Mouse (Mus musculus) frontal cortex, postnatal 14 days (tissue): ENCODE data around the gene Arl14.
"Not testable (repeated sequence)": the region's sequence is repeated elsewhere in the genome, so short reads cannot be mapped to it uniquely, and the experiment has no call there.

Source experiments
- DNase-seq, 2 experiments: peaks; one replicate each; pipeline ENCODE4 v3.0.0; 2022; ENCODE audit warnings: low spot score in 2 of 2

Arl14 gene

DNA sequence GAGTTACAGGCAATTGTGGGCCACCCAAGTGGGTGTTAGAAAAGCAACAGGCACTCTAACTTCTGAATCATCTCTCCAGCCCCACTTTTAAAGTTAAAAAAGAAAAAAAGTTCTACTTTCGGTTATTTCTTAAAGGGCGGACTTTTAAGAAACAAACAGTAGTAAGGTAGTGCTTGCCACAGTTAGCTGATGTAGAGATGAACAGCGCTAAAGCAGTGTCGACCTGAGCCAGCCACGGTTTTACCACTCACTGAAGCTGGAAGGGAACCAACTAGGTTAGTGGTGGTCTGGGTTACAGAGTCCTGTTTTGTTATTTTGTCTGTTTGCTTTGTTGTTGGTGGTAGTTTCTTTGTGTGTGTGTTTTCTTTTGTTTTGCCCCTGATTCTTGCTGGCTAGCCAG is 8.8 kb upstream of the Arl14 start:
- no peak for DNase-seq

DNA sequence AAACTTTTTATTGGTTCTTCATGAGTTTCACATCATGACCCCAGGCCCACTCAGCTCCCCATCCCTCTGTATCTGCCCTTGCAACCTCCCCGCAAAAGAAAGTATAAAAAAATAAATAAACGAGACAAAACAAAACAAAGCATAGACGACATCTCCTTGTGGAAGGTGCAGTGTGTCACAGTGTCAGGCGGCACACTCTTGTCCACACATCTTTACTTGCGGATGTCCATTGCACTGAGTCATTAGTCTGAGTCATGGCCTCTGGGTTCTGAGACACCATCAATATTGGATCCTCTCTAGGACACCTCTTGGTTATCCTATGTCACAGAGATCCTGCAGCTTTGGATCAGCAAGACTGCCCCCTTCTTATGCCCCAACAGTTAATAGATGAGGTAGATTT is 7.7 kb upstream of the Arl14 start:
- no peak for DNase-seq

DNA sequence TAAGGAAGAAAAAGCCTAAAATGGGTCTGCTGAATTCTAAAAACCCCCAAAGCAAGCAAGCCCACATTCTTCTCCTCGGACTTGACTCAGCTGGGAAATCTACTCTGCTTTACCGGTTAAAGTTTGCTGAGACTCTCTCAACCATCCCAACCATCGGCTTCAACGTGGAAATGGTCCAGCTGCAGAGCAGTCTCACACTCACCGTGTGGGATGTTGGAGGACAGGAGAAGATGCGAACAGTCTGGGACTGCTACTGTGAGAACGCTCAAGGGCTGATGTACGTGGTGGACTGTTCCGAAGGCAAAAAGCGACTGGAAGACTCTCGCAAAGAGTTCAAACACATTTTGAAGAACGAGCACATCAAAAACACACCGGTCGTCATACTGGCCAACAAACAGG is 282 bp downstream of the Arl14 start:
- DNase-seq = no peak

DNA sequence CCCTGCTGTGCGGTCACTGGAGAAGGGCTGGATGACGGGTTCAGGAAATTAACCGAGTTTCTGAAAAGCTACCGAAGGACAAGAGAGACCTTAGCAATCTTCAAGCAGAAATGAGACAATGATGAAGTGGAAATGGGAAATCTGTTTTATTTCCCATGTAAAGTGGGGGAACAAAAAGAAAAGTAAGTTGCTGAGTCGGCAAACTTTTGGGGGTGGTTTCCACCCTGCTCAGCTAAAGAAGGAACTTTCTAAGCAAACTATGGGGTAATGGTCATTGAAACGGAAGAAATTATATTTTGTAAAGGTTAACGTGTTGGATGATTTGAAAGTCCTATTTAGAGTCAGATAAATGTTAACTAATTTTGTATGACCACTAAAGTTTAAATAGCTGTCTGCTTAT is 768 bp downstream of the Arl14 start:
- DNase-seq = no peak

DNA sequence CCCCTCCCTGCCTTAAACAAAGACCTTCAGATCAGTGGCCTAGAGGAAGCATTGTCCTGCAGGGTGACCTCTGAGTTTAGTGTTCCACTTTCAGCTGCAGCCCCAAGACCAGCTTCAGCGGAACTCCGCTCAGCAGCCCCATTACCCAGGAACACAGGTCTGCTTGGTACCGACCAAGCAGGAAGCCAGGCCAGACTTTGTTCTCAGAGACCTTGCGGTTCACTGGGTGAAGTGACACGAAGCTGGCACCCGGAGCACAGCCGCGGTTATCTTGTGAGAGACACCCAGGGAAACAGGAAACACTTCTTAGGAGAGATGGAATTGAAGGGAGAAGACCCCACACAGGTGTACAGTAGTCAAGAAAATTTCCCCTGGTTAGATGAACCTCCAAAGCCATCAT is 1.4 kb downstream of the Arl14 start:
- DNase-seq = no peak

DNA sequence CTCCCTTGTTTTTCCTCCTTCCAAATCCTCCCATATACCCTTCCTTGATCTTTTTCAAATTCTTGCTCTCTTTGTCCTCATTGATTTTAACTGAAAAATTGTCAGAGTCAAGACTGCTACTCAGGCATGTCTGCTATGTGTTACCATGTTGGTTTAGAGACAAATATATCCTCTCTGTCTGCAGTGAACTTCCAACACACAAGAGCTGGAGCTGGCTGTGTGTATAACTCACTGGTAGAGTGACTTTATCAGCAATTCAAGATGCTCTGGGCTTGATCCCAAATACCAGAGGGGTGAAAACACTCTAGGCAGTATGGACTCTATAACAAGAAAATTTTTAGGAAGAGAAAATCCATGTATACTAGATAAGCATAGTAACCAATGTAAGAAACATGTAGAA is 2.8 kb downstream of the Arl14 start:
- no peak for DNase-seq

DNA sequence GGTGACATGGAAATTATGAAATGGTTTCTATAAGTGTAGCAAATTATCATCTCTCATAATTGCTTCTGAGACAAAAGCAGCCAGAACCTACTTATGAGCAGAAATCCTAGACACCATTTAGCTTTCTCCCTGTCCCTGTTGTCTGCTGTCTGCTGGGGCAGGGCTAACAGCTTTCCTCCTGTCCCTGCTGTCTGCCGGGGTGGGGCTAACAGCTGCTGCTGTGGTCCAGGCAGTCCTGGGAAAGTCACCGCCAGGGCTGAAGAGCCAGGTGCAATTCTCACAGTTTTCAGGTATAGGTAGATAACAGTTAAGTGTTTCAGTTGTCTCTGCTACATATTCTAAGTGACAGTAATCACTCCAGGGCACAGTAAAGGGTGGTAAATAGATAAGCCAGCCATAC is 4.3 kb downstream of the Arl14 start:
- no peak for DNase-seq

DNA sequence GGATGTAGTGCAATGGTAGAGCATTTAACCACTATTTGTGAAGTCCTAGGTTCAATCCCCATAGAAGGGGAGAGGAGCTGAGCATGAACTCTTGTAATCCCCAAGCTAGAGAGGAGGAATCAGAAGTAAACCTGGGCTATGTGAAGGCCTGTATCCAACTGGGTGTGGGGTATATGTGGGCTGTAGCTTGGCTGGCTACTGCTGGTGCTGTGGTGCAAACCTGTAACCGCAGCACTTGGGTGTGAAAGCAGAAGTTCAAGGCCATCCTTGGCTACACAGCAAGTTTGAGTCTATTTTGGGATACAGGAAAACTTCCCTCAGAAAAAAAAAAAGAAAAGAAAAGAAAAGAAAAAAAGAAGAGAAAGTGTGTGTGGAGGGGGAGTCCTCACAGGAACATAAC is 5.8 kb downstream of the Arl14 start:
- no peak for DNase-seq

DNA sequence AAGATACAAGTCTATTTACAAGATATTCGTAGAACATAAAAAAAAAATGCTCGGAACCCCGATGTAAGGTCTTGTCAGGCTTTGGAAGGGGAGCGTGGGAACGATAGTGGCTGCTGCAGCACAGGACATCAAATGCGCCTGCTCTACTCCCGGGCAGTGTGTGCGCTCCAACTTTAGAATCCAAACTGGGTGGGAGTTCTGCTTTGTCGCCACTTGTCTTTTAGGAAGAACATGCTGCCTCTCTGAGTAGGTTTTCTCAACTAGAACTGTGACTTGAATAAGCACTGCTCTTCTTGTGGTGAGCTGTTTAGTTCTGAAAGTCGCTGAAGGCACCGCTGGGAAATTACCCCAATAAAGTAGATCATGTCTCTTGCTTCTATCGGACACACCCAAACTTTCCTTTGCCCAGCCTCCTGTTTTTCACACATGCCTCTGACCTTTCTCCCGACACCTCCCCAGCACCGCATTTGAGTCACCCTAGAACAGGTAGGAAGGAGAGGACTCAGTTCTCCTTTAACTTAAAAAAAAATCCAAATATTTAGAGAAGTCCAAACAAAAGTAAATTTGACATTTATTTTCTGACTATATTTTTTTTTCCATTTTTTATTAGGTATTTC is 9.4 kb downstream of the Arl14 start:
- DNase-seq = no peak

DNA sequence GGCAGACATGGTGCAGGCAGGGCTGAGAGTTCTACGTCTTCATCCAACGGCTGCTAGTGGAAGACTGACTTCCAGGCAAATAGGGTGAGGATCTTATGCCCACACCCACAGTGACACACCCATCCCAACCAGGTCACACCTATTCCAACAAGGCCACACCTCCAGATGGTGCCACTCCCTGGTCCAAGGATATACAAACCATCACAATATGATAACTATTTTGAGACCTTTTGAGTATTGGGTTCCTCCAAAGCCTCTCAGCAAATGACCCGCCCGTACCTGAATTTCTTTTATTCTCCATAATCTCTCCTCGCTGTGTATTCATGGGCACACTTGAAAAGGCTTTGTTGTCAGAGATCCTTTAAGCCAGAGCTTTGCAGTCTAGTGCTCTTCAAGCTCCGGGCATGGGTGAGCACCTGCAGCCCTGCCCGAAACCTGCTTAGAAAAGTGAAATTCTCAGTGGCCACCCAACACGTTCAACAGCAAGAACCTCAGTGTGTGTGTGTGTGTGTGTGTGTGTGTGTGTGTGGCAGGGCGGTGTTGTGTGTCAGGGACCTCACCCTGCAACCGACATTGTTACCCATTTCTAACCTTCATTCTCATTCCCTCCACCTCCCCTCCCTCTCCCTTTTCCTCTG is 11.5 kb downstream of the Arl14 start:
- DNase-seq = not testable (repeated sequence)

DNA sequence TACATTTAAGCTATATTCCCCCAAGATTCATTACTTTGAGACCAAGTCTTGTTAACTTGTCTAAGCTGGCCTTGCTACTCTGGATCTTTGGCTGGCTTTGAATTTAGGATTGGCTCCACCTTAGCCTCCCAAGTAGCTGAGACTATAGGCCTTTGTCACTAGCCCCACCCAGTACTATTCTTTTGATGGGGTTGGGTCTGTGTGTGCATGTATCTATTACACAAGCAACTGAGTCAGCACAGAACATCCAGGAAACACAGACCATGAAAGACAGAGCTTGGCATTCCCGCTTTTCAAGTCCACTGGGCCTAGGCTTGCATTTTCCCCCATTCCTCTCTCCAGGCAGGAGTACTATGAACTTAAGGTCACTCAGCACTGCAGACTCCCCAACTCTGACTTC is 12.3 kb downstream of the Arl14 start:
- DNase-seq = no peak

DNA sequence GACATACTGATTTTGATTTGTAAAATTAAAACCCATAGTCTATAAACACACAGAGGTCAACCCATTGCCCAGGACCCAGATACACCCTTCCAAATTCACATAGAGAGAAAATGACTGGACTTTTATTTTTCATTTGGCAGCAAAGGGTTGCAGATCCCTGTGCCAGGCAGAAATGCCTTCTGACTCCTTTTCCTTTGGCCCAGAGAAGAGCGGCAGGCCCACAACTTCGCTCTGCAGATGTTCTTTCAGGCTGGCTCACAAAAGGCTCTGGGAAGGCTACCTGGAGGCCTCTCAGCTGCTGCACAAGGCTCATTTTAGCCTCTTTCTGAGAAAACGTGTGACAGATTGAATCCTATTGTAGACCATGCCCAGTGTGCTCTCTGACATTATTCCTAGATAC is 13.6 kb downstream of the Arl14 start:
- DNase-seq = no peak

DNA sequence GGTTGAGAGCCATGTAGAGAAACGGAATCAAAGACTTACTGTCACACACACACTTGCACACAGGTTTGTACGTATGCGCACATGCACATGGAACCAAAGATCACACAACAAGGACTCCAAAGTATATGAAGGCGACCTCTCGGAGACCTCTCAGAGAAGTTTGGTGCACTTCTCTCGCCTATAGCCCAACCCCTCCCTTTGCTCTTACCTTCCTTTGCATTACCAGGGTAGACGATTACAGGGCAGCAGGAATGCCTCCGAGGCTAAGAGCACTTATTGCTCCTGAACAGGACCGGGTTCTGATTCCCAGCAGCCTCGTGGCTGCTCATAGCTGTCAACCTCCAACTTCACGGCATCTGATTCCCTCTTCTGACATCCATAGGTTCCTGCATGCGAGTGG is 14.3 kb downstream of the Arl14 start:
- DNase-seq = no peak

DNA sequence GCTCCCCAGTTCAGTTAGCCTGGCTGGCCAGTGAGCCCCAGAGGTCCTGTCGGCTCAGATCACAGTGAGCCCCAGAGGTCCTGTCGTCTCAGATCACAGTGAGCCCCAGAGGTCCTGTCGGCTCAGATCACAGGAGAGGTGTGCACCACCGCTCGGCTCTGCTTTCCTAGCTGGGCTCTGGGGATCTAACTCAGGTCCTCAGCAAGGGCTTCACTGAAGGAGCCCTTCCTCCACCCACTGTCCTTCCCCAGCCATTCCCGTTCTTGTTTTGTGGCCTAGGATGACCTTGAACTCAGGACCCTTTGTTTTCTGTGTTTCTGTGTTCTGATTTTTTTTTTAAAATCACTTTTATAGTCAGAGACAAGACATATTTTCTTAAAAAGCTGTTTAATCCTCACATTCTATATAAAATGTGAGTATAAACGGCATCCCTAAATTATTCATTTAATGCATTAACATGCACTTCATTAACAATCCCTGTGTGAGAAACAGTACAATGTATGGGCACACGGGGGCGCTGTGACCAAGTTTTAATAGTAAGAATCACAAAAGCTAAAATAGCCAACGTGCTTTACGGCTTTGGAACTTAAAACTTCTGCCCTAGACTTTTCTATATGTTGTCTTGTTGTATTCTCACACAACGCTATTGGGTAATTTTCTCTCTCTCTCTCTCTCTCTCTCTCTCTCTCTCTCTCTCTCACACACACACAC is 16.1 kb downstream of the Arl14 start:
- peak; percentile 20 to 69 for DNase-seq

DNA sequence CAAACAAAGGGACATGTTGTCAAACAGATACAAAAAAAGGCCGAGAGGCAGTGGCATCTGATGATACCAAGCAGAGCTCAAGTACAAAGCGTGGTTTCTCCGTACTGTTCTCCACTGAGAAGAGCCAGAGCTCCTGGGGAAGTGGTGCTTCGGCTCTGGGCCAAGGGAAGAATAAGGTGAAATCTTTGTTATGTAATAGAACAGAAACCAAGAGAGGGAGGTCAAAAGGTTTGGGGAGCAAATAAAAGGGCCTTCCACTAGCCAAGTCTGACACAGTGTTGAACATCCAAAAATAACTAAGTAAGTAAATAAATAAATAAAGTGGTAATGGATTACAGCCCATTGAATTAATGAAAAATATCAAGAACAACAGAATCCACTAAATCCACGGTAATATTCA is 17.0 kb downstream of the Arl14 start:
- DNase-seq = no peak

DNA sequence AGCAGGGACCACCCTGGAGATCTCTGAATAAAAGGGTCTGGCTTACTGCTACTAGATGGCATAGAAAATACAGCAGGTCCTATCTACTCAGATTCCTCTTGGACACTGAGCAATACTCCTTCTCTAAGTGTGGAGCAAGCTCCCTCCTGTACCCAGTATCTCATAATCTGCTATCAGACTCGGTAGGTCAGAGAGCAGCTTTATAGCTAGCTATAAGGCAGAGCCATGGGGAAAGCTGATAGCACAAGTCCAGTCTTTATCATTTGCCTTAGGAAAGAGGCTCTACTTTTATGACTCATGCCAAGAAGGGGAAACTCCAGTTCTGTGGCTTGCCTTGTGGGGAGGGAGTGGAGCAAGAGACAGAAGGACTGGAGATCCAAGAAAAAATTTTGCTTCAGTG is 18.8 kb downstream of the Arl14 start:
- DNase-seq = no peak

DNA sequence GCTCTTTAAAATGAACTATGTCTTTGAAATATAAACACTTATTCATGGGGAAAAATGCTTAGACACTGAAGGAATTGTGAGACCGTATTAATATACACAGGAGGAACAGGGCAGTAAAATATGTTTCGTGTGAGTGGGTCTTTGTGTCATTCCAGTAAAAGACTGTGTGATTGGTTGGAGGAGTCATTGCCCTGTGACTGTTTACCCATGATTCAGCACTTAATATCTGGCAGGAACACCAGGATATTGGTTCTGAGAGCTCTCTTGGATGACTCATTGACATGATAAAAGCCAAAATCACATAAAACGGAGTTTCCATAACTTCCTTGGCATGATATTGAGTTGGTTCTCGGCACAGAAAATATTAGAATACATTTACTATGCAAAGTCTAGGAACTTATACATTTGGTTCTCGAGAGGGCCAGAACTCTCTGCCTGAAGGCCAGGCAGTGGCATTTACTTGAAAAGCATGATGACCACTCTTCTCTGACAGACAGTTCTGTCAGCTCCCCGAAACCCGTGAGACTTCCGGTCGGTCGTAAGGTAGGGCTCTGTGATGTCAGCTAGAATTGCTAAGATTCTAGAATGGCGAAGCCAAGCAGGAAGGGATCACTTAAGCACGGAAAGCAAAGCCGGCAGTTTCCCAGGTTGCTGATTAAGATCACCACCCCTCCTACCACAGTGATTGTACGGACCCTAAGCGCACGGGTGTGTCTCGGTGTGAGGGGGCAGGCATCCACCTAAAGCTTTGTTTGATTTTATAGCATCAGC is 31.1 kb downstream of the Arl14 start:
- no peak for DNase-seq

DNA sequence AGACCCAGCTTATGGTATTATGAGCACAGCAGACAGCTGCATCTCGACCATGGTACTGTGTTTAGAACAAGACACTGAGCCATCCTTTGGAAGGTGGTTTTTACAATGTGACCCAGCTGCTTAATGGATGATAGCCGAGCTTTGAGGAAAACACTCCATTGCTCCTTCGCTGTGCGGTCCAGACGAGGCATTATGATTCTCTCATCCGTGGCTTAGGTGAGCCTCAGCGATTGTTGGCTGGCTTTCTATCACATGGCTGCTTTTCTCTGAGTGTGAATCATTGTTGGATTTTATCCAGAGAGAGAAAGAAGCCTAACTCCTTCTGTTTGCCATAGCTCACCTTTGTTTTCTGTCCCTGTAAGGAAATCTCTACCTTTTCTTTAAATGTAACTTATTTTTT is 32.5 kb downstream of the Arl14 start:
- DNase-seq = no peak

DNA sequence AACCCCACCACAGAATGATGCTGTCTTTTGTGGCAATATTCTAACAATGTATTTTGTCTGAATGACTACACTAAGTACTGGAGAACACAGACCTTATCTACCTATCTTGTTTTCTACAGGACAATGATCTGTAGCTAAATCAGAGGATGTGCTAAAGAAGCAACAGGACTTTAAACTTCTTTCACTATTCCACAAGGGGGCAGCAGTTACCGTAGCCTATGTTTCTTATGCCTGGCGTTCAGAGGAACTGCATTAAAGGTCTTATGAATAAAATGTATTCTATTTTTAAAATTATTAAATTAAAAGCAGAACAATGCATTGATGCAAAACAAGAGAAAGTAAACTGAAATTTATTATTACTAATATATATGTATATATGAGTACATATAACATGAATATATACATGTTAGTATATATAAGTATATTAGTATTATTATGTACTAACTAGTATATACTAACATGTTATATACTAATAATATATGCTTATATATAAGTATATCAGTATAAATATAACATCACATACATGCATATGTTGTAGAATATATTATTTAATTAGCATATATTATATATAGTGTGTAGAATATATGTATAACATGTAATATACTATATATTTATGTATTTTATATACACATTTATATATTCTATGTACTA is 35.0 kb downstream of the Arl14 start:
- no peak for DNase-seq

DNA sequence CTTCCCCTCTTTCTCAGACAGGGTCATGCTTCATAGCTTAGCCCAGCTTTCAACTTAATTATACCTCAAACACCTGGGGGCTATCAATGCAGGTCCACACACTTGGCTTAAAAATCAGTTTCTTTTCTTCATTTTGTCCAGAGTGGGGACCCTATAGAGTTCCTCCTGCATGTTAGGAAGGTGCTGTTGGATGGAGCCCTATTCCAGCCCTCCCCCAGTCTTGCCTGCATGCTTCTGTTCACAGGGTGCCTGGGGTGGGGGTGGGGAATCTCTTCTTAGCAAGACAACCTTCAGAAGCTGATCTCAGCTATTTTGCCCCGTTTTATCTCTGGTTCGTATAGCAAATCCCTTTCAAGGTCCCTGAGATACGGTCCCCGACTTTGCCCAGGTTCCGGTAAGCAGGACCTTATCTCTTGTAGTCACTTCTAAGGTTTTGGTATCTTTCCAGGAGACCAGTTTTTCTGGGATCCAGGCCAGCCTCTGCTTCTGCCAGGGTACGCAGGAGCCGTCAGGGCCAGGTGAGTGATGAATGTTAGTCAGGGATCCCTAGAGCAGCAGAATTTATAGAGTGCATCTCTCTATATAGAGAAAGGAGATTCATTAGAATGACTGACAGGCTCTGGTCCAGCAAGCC is 40.9 kb downstream of the Arl14 start:
- no peak for DNase-seq

DNA sequence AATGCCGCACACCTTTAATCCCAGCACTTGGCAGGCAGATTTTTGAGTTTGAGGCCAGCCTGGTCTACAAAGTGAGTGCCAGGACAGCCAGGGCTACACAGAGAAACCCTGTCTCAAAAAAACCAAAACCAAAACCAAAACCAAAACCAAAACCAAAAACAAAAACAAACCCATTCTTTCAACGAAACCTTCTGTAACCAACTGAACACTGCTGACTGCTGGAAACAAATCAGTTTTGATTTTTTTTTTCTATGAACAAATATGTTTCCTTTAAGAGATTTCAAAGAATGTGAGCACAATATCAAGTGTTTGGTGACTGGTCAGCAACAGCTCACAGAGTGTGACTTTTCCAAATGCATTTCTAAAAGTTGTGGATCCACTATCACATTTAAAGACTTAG is 42.1 kb downstream of the Arl14 start:
- not testable (repeated sequence) for DNase-seq

DNA sequence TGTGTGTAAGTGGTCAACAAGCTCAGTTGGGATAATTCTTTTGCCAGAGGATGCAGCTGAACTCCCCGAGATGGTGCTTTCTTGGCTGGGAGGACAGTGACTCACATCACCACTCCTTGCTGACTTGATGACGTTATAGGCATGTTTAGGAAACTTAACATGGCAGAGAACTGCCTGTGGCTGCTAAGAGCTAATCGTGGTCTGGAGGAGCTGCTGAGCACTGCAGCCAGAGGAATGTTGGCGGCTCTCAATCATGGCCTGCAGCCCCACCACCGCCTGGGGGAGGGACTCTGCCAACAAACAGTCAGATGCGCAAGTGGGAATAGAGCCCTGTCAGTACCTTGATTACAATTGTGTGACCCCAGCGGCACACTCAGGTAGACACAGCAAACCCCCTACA is 49.6 kb downstream of the Arl14 start:
- DNase-seq = no peak
